Mouse (Mus musculus) G1E-ER4 (cell line): Measurements from ENCODE around the gene Blvrb. TPM values are rescaled to one million over a fixed set of nuclear protein-coding genes. Genes with fewer than 3 reads are reported as not detected.

Experiments used
- GATA1 ChIP-seq: IDR thresholded peaks from one replicate; pipeline ENCODE4 v1.8.0; 2012; ENCODE audit warnings: low read length, inconsistent platforms
- polyA plus RNA-seq: library from polyadenylated mRNA; stranded (reverse); fragments of >175 nt; gene quantifications from 2 replicates; pipeline ENCODE4 v1.2.3, GENCODE M21; 2012

The Blvrb gene
- polyA plus RNA-seq, 1 experiment = 971 TPM

DNA sequence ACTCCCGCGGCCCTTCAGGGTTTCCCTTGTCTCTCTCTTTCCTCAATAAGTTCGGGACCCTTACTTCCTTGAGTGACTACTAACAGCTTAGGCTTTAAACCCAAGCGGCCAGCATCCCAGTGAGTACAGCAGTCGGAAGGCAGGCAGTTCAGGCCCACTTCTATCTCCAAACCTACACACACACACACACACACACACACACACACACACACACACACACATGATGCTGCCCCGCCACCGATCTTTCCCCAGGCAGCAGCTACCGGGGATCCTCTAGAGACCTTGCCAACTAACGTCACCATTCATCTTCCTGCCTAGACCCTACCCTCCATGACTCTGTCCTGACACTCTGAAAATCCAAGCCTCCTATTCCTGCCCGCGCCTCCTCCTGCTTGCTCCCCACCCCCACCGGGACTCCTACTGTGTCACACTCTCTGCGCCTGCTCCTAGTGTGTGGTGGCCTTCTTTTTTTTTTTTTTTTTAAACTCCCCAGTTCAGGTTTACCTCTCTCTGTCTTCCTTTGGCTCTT is 40.0 kb downstream of the Blvrb start:
- no peak for TF ChIP-seq GATA1

DNA sequence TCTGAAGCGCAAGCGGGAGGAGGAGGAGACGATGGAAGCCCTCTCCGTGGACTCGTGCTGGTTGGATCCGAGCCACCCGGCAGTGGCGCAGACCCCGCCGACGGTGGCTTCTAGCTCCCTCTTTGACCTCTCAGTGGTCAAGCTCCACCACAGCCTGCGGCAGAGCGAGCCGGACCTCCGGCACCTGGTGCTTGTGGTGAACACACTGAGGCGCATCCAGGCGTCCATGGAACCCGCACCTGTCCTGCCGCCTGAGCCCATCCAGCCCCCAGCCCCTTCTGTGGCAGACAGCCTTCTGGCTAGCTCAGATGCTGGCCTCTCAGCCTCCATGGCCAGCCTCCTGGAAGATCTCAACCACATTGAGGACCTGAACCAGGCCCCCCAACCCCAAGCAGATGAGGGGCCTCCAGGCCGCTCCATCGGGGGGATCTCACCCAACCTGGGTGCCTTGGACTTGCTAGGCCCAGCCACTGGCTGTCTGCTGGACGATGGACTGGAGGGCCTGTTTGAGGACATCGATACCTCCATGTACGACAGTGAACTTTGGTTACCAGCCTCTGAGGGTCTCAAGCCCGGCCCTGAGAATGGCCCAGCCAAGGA is 41.6 kb downstream of the Blvrb start:
- no peak for TF ChIP-seq GATA1

DNA sequence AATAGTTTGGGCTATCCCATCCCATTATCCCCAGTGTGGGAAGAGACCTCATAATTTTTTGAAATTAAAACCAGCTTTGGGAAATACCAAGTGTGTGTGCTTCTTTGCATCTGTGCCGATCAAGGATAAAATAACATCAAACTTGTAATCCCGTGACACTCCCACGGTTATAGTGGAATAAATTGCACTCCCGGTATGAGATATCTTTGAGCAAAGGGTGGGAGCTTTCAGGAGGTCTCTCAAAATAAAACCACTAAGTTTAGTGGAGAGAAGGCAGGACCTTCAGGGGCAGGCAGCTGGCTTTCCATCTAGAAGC is 42.4 kb downstream of the Blvrb start:
- TF ChIP-seq GATA1 = no peak

DNA sequence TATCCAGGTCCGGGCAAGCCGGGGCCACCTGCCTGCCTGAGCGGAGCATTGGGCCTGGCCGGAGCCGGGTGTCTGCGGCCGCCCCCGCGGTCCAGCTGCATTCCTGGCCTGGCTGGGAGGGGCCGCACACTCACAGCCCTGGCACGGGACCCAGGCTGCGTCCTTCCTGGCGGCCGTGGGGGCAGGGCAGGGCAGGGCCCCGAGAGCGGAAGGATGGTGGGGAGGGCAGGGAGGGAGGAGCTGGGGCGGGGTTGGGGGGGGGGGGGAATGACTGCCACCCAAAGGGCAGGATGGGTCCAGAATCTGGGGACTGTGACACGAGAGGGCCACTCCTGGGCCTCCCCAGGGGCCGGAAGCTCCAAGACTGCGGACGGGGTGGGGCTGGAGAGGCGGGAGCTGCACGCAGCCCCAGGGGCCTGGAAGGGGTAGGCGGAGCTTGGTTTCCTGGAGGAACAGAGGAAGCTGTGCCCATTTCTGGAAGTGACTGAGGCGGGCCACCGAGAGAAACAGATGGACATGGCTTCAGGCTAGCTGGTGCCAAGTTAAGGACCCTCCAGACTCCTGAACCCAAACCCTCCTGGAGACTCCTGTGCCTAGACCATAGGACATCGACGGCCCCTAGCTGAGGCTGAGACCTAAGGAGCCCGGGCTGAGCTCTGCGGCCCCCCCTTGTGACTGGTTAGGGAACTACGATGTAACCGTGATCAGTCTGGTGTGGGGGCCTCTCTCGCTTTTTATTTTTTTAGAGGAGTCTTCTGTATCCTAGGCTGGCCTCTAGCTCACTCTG is 43.0 kb downstream of the Blvrb start:
- no peak for TF ChIP-seq GATA1

DNA sequence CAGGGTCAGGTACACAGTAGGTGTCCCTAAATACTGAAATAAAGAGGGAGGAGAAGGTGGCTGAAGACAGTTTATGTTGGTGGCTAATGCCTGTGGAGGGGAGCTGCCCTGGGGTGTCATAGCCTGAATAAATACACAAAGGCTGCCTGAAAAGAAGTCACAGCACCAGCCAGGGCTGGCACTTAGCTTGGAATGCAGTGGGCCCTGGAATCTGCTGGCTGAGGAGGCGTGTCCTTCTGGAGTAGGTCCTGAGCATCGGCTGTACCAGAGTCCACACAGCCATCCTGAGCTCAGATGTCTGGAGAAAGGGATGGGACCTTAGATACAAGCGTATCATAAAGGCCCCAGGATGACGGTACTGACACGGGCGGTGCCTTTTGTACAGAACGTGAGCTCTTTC is 44.1 kb downstream of the Blvrb start:
- no peak for TF ChIP-seq GATA1

DNA sequence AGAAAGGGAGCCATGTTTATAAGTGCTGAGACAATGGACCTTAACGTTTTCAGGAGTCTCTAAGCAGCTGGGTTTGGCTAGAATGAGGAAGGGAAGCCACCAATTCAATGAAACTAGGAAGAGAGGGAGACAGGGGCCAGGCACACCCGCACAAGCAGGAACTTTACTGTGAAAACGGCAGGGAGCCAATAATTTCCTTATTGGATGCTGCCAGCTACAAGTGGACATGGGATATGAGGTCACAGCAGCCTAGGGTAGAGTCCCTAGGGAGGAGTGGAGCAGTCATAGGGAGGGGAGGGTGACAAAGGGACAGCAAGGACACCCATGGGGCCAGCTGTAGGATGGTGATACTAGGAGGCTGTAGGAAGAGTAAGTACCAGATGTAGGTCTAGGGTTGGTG is 45.2 kb downstream of the Blvrb start:
- TF ChIP-seq GATA1 = no peak

DNA sequence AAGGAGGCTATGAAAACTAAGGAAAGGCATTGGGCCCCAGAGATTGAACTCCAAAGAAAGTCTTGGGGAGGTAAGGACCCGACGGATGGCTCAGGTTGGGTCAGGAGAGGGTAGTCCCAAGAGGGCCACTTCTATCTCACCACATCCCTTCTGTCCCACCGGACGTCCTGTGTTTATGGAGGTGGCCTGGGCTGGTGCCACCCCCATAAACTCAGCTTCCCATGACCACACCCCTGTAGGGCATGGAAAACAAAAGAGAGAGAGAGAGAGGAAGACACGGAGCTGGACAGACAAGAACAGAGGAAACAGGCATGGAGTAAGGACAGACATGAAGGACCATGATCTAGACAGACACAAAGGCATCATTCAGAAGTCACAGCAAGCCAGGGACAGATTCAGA is 45.7 kb downstream of the Blvrb start:
- no peak for TF ChIP-seq GATA1

DNA sequence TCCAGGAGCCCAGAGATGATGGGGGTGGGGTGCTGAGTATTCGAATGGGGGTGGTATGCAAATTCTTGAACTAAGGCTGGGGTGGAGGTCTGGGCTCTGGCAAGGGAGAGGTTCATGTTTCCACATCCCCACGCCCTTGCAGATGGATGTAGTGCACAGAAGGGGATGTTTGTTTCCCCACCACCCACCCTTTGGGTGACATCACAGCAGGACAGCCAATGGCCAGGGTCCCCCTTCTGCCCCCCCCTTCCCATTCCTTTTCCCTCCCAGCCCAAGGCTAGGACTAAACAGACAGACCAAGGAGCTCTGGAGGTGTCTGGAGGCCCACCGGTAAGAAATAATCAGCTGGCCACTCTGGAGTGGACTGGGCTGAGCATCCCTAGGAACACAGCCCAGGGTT is 51.3 kb downstream of the Blvrb start, which contains the start of gene Prx:
TSS of gene Prx (plus strand) at position 289 of the 400 bp plus-strand sequence.
- TF ChIP-seq GATA1 = no peak

DNA sequence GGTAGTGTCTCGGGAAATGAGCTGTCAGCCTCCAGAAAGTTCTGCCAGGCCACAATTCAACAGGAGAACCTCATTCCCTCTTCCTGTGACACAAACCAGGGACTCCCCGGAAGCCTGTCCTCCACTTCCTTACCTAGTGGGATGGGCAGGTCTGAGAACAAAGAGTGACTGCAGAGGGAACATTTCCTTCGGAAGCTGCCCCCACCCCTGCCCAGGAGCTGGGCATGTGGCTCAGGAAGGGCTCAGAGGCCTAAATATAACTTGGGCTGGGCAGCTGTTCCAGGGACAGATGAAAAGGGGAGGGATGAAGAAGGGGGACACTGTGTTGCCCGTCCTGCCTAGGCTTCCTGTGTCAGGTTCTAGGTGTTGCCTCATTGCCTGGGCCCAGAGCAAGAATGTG is 53.8 kb downstream of the Blvrb start:
- TF ChIP-seq GATA1 = no peak

DNA sequence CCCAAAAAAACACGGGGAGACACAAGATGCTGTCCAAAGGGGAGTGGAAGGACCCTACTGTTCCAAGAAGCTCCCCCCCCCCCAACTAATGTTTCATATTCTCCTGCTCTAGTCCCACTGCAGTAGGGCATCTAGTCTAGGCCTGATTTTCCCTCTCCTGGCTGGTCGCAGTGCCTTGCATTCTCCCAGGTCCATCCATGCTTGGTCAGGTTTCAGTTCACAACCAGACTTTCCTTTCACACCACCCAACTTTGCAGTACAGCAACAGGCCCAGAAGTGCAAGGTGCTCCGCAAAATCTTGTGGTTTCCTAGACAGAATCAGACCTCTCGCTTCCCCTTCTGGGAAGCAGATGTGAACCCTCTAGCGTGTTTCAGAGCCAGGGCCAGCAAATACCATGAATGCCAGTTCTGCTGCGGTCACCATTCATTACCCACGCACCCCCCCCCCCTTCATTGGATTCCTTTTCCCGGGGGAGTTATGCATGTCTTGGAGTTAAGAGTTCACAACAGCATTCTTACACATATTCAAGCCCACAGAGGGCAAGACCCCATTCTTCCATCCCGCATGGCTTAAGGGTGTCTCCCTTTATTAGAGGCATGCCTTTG is 59.1 kb downstream of the Blvrb start:
- TF ChIP-seq GATA1 = no peak

DNA sequence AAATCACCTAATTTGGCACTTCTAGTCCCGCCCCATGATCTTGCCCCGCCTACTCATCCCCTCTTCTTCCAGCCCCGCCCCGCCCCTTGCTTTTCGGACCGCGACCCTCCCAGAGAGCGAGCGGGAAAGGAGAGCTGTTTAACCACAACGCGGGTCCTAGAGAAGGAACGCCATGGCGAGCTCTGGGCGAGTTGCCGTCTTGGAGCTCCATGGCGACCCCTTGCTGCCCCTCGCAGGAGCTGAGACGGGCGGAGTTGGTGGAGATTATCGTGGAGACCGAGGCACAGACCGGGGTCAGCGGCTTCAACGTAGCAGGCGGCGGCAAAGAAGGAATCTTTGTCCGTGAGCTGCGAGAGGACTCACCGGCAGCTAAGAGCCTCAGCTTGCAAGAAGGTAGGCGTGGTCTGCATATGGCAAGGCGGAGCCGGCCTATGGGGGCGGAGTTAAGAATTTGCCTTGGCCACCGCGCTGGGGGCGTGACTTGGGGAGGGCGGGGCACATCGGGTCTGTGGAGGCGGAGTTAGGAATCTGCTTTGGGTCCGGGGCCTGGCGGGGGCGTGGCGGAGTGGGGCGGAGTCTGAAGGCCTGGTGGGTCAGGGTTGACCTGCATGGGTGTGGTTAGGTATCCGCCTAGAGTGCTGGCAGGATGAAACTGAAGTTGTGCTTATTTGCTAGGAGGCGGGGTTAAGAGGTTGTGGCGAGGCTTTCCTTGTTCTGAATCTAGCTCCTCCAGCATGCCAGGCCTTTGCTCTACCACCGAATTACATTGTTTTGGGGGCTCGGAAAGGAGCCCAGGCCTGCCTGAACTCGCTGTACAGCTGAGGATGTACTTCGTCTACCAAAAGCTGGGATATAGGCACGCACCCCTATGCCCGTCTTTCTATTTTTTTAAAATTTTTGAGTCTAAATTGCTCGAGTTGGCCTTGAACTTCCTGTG is 60.2 kb downstream of the Blvrb start:
- no peak for TF ChIP-seq GATA1

DNA sequence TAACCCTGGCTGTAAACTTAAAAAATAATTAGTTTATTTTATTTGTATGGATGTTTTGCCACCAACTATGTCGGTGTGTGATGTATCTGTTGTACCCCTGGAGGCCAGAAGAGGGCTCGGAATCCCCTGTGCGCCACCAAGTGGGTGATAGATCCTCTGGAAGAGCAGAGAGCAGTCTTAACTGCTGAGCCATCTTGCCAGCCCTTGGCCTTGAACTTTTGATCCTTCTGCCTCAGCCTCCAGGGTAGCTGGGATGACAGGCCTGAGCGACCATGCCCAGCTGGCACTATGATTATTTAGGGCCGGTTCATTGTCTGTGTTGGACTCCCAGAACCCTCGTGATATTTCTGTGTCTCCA is 60.8 kb downstream of the Blvrb start:
- TF ChIP-seq GATA1 = no peak

DNA sequence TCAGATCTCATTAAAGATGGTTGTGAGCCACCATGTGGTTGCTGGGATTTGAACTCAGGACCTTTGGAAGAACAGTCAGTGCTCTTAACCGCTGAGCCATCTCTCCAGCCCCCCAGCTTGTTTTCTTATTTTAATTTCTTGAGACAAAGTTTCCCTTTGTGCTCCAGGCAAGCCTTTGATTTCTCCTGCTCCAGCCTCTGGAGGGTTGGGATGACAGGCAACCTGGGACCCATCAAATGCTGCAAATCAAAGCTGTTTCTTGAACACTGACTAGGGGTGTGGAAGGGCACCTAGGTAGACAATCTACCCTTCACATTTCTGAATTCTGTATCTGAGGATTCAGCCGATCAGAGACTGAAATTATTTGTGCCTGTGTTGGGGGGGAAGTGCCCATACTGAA is 63.0 kb downstream of the Blvrb start:
- TF ChIP-seq GATA1 = no peak

DNA sequence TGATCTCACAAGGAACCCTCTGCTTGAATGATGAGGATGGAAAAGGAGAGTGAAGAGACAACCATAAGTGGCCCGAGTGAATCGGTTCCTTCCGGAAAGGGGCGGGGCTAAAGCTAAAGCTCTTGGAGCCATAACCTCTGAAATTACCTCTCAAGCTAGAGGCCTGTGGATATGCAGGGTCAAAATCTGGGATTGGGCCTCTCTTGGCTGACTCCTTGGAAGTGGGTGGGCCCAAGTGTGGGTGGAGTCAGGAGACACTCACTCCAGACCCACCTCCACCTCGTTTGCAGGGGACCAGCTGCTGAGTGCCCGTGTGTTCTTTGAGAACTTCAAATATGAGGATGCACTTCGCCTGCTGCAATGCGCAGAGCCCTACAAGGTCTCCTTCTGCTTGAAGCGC is 67.2 kb downstream of the Blvrb start:
- TF ChIP-seq GATA1 = no peak

Other genes with a start within 250 kb of the Blvrb start
- gene Itpkc, start 219.3 kb upstream of the Blvrb start, polyA plus RNA-seq = 5.7 and 6.9 TPM in 2 replicates
- 74.2 and 74.5 TPM in 2 replicates for gene Coq8b, start 215.0 kb upstream of the Blvrb start, polyA plus RNA-seq
- gene Numbl, start 189.5 kb upstream of the Blvrb start, polyA plus RNA-seq = 12.4 and 12.9 TPM in 2 replicates
- gene Ltbp4, start 110.3 kb upstream of the Blvrb start, polyA plus RNA-seq = 1.5 TPM in 2 replicates
- 242 and 276 TPM in 2 replicates for gene Shkbp1, start 92.0 kb upstream of the Blvrb start, polyA plus RNA-seq
- gene Gm20479, start 90.6 kb upstream of the Blvrb start, polyA plus RNA-seq = 1.4 and 2.1 TPM in 2 replicates
- gene Sptbn4, start 292 bp upstream of the Blvrb start, polyA plus RNA-seq = 0.39 and 0.67 TPM in 2 replicates
- gene Sertad3, start 25.8 kb downstream of the Blvrb start, polyA plus RNA-seq = 39.7 and 45.0 TPM in 2 replicates
- 87.2 and 107 TPM in 2 replicates for gene Sertad1, start 38.9 kb downstream of the Blvrb start, polyA plus RNA-seq
- 4.4 and 4.8 TPM in 2 replicates for gene Prx, start 51.3 kb downstream of the Blvrb start, polyA plus RNA-seq
- gene Hipk4, start 75.3 kb downstream of the Blvrb start, polyA plus RNA-seq = 0.48 and 0.57 TPM in 2 replicates
- gene Pld3, start 105.2 kb downstream of the Blvrb start, polyA plus RNA-seq = 13.4 and 14.5 TPM in 2 replicates
- gene 2310022A10Rik, start 105.3 kb downstream of the Blvrb start, polyA plus RNA-seq = 75.9 and 80.9 TPM in 2 replicates
- gene Akt2, start 143.6 kb downstream of the Blvrb start, polyA plus RNA-seq = 86.1 and 92.3 TPM in 2 replicates
- not detected in 2 replicates for gene Ttc9b, start 205.9 kb downstream of the Blvrb start, polyA plus RNA-seq
- 78.9 and 101 TPM in 2 replicates for gene Map3k10, start 226.6 kb downstream of the Blvrb start, polyA plus RNA-seq
- 0.08 and 0.14 TPM in 2 replicates for gene Zfp607b, start 241.4 kb downstream of the Blvrb start, polyA plus RNA-seq